Mouse (Mus musculus) embryonic stem cell, embryonic (primary cell): ENCODE data around the gene Hist1h2bc.

Experiments used
- CTCF ChIA-PET, 4 experiments: fragments of 300-600 bp in 2 of 4; fragments of 350-600 bp in 2 of 4; sonication (Branson Sonifier 250); formaldehyde crosslinking; loops; one replicate each; lab custom pipeline; 2022; ENCODE audit warnings: inconsistent platforms in 2 of 4; lab: Charles Lee
- POLR2A ChIA-PET, 4 experiments: fragments of 300-600 bp in 2 of 4; fragments of 350-600 bp in 2 of 4; sonication (Branson Sonifier 250); formaldehyde crosslinking; loops; one replicate each; lab custom pipeline; 2022; ENCODE audit warnings: antibody characterized with exemption in 4 of 4, inconsistent platforms in 1 of 4; lab: Charles Lee

The Hist1h2bc gene

GRCm38 (mm10) chr13:23738677-23739068 is 54.7 kb downstream of the Hist1h2bc start, which contains the start of gene Hist1h1c:
Hist1h1c (plus strand) TSS chr13:23738808.
- POLR2A ChIA-PET = interaction anchor here (0.6 to 44.4 kb wide), 108 partner anchors 3 to 1985 kb away, joined by 3 to 2331 read pairs (median 6); partner anchors contain the start of genes Hist1h1a (in 4 of the 4), Hist1h2ab (in 4 of the 4), Hist1h2bc (in 4 of the 4) and Hist1h2be (in 4 of the 4)
- CTCF ChIA-PET = interaction anchor here in 2 of 4 experiments (1.1 to 3.0 kb wide), 3 partner anchors 13 to 42 kb away, joined by 3 to 11 read pairs (median 3); partner anchors contain the start of genes Hist1h2ab (in 1 of the 2) and Hist1h3b (in 1 of the 2)

GRCm38 (mm10) chr13:23739069-23739921 is 55.3 kb downstream of the Hist1h2bc start:
- POLR2A ChIA-PET = interaction anchor here (0.5 to 44.4 kb wide), 138 partner anchors 3 to 1986 kb away, joined by 3 to 2331 read pairs (median 5); partner anchors contain the start of genes Hist1h1a (in 4 of the 4), Hist1h2ab (in 4 of the 4), Hist1h2bc (in 4 of the 4) and Hist1h2be (in 4 of the 4)
- CTCF ChIA-PET = interaction anchor here in 2 of 4 experiments (1.0 to 3.0 kb wide), 5 partner anchors 10 to 42 kb away, joined by 3 to 11 read pairs (median 3); partner anchors contain the start of genes Hist1h2ab (in 1 of the 2), Hist1h3b (in 1 of the 2) and Hist1h4c (in 1 of the 2)

GRCm38 (mm10) chr13:23739922-23740252 is 55.9 kb downstream of the Hist1h2bc start:
- CTCF ChIA-PET = interaction anchor here in 2 of 4 experiments (1.0 to 3.0 kb wide), 4 partner anchors 10 to 43 kb away, joined by 3 to 11 read pairs (median 3); partner anchors contain the start of genes Hist1h2ab (in 1 of the 2), Hist1h3b (in 1 of the 2) and Hist1h4c (in 1 of the 2)
- POLR2A ChIA-PET = interaction anchor here (0.5 to 44.4 kb wide), 114 partner anchors 2 to 1986 kb away, joined by 3 to 2331 read pairs (median 6); partner anchors contain the start of genes Hist1h1a (in 4 of the 4), Hist1h2ab (in 4 of the 4), Hist1h2bc (in 4 of the 4) and Hist1h2be (in 4 of the 4)

GRCm38 (mm10) chr13:23740256-23740840 is 56.3 kb downstream of the Hist1h2bc start:
- CTCF ChIA-PET = interaction anchor here in 2 of 4 experiments (1.0 to 3.0 kb wide), 4 partner anchors 11 to 43 kb away, joined by 3 to 11 read pairs (median 3); partner anchors contain the start of genes Hist1h2ab (in 1 of the 2), Hist1h3b (in 1 of the 2) and Hist1h4c (in 1 of the 2)
- POLR2A ChIA-PET = interaction anchor here (0.5 to 44.4 kb wide), 100 partner anchors 2 to 1987 kb away, joined by 3 to 2331 read pairs (median 7); partner anchors contain the start of genes Hist1h1a (in 4 of the 4), Hist1h2ac (in 4 of the 4), Hist1h2bc (in 4 of the 4) and Hist1h3a (in 4 of the 4)

GRCm38 (mm10) chr13:23740910-23741309 is 56.9 kb downstream of the Hist1h2bc start:
- ChIA-PET CTCF (interaction anchor here in 1 of 4 experiments (3.0 kb wide), 1 partner anchor 11 kb away, joined by 11 read pairs; the partner anchor contains the start of genes Hist1h2ab and Hist1h3b), POLR2A (interaction anchor here (1.1 to 44.4 kb wide), 32 partner anchors 1 to 541 kb away, joined by 3 to 2331 read pairs (median 48); partner anchors contain the start of genes Hist1h1a (in 4 of the 4), Hist1h2ac (in 4 of the 4), Hist1h2bc (in 4 of the 4) and Hist1h3a (in 4 of the 4))

GRCm38 (mm10) chr13:23742007-23742406 is 58.0 kb downstream of the Hist1h2bc start:
- ChIA-PET CTCF (interaction anchor here in 1 of 4 experiments (0.6 to 1.0 kb wide), 3 partner anchors 18 to 1855 kb away, joined by 3 to 4 read pairs (median 3); partner anchors contain the start of gene Hist1h4c), POLR2A (interaction anchor here (0.6 to 44.4 kb wide), 75 partner anchors 0 to 1699 kb away, joined by 3 to 2331 read pairs (median 5); partner anchors contain the start of genes Hist1h1a (in 4 of the 4), Hist1h2ab (in 4 of the 4), Hist1h3a (in 4 of the 4) and Hist1h3b (in 4 of the 4))
